ENCODE assay signal across 21 mouse cellular contexts in genomic region chr12:27363840-27364640, GRCm38 (mm10). TPM values are rescaled to one million over a fixed set of nuclear protein-coding genes. Genes with fewer than 3 reads are reported as not detected.
DNase-seq lines count a peak whose midpoint lies in the region; ATAC-seq and TF ChIP-seq lines count a peak whose summit lies in the region.
"Had no signal": no experiment of that assay in that cellular context is flagged by ENCODE, and none has a peak within 500 bp of the region (broad histone marks: within the 10 kb centered on the region; RNA-seq: fewer than 3 reads in every experiment).

No protein-coding gene starts in this region.

- H3K9ac ChIP-seq in hindbrain, embryonic 14.5 days = no peak overlapping the region
- no peak overlapping the region for H3K9ac ChIP-seq in neural tube, embryonic 13.5 days
- H3K9ac ChIP-seq: embryonic facial prominence, embryonic 13.5 days; heart, embryonic 13.5 days; limb, embryonic 13.5 days; liver, embryonic 15.5 days had no signal

- no peaks in the 10 kb centered on the region for H3K27me3 ChIP-seq in hindbrain, embryonic 14.5 days (ENCODE audit: control insufficient read depth, insufficient read depth, low read length)
- no peaks in the 10 kb centered on the region for H3K27me3 ChIP-seq in neural tube, embryonic 13.5 days
- H3K27me3 ChIP-seq in limb, embryonic 10.5 days (ENCODE audit: low read depth, poor library complexity, severe bottlenecking) = no peaks in the 10 kb centered on the region
- H3K27me3 ChIP-seq: embryonic facial prominence, embryonic 13.5 days; heart, embryonic 13.5 days; limb, embryonic 13.5 days; liver, embryonic 15.5 days; Patski had no signal

- H3K4me3 ChIP-seq in layer of hippocampus, adult 2 months = peak overlapping the region; percentile 13; the same call in 1 of the 2 replicates
- H3K4me3 ChIP-seq in hindbrain, embryonic 14.5 days (replicated peaks; ENCODE audit: low read length) = no peak overlapping the region
- peak overlapping the region; percentile 9; the same call in 1 of the 2 replicates for H3K4me3 ChIP-seq in neural tube, embryonic 13.5 days
- H3K4me3 ChIP-seq in limb, embryonic 10.5 days = no peak overlapping the region
- H3K4me3 ChIP-seq: embryonic facial prominence, embryonic 13.5 days; heart, embryonic 13.5 days; left cerebral cortex, adult 2 months; limb, embryonic 13.5 days; liver, embryonic 15.5 days had no signal

- no peaks in the 10 kb centered on the region for H3K36me3 ChIP-seq in hindbrain, embryonic 14.5 days (replicated peaks; ENCODE audit: control insufficient read depth, insufficient read depth)
- H3K36me3 ChIP-seq in neural tube, embryonic 13.5 days = no peaks in the 10 kb centered on the region
- H3K36me3 ChIP-seq in limb, embryonic 10.5 days = no peaks in the 10 kb centered on the region
- H3K36me3 ChIP-seq: embryonic facial prominence, embryonic 13.5 days; heart, embryonic 13.5 days; limb, embryonic 13.5 days; liver, embryonic 15.5 days had no signal

- WGBS in hindbrain, embryonic 14.5 days = 42% methylated on average over 16 of the region's 16 CpGs
- WGBS in neural tube, embryonic 13.5 days = 22% methylated on average over 16 of the region's 16 CpGs
- 92% methylated on average over 16 of the region's 16 CpGs for whole genome bisulfite sequencing in limb, embryonic 10.5 days

- DNase-seq in layer of hippocampus, adult 2 months (ENCODE audit: low spot score in 2 of 2) = peak in 1 of 2 experiments; percentile 14
- DNase-seq in layer of hippocampus, adult 9-10 months (ENCODE audit: low spot score) = no peak
- DNase-seq in brain, embryonic 18.5 days (ENCODE audit: low read depth, low spot score) = peak; percentile 28
- peak; percentile 52 for DNase-seq in hindbrain, embryonic 14.5 days (ENCODE audit: low spot score)
- DNase-seq in limb, embryonic 10.5 days (ENCODE audit: low spot score) = no peak
- no peak for DNase-seq in lung, postnatal 14 days
- DNase-seq in spleen, postnatal 4 days (ENCODE audit: low spot score in 2 of 2) = no peak
- DNase-seq: B cell, adult 2 months; cerebellum, adult 8-10 months; gastrocnemius, postnatal 36 days; heart, postnatal 4 days; kidney, adult 18-20 months; lung, postnatal 10 days; right cerebral cortex, postnatal 14 days had no signal

- TF ChIP-seq CTCF in layer of hippocampus, adult 2 months (conservative IDR thresholded peaks at IDR 0.05) = no peak

- ATAC-seq in hindbrain, embryonic 14.5 days (ENCODE audit: low FRiP score) = peak; percentile 64; the same call in 1 of the 2 replicates
- ATAC-seq in neural tube, embryonic 13.5 days (ENCODE audit: low read depth) = peak; percentile 93
- ATAC-seq: Patski had no signal

- H3K27ac ChIP-seq in layer of hippocampus, adult 2 months = no peak overlapping the region
- peak overlapping the region; percentile 57 for H3K27ac ChIP-seq in hindbrain, embryonic 14.5 days
- H3K27ac ChIP-seq in neural tube, embryonic 13.5 days (replicated peaks) = peak overlapping the region; percentile 83
- no peak overlapping the region for H3K27ac ChIP-seq in limb, embryonic 10.5 days
- H3K27ac ChIP-seq: embryonic facial prominence, embryonic 13.5 days; heart, embryonic 13.5 days; left cerebral cortex, adult 2 months; limb, embryonic 13.5 days; liver, embryonic 15.5 days had no signal

- H3K4me2 ChIP-seq in hindbrain, embryonic 14.5 days (replicated peaks) = peak overlapping the region; percentile 41
- H3K4me2 ChIP-seq in neural tube, embryonic 13.5 days = peak overlapping the region; percentile 44
- H3K4me2 ChIP-seq: embryonic facial prominence, embryonic 13.5 days; heart, embryonic 13.5 days; limb, embryonic 13.5 days; liver, embryonic 15.5 days had no signal

- peaks cover 4% of the 10 kb centered on the region; the same call in 1 of the 2 replicates for H3K4me1 ChIP-seq in hindbrain, embryonic 14.5 days (replicated peaks; ENCODE audit: control insufficient read depth, insufficient read depth, low read length)
- peaks cover 25% of the 10 kb centered on the region for H3K4me1 ChIP-seq in neural tube, embryonic 13.5 days (replicated peaks)
- peaks cover 10% of the 10 kb centered on the region for H3K4me1 ChIP-seq in limb, embryonic 10.5 days
- H3K4me1 ChIP-seq: embryonic facial prominence, embryonic 13.5 days; limb, embryonic 13.5 days; liver, embryonic 15.5 days had no signal

- no peaks in the 10 kb centered on the region for H3K9me3 ChIP-seq in hindbrain, embryonic 14.5 days (ENCODE audit: control insufficient read depth, low read length)
- H3K9me3 ChIP-seq in neural tube, embryonic 13.5 days = no peaks in the 10 kb centered on the region
- no peaks in the 10 kb centered on the region for H3K9me3 ChIP-seq in limb, embryonic 10.5 days (replicated peaks)
- H3K9me3 ChIP-seq: heart, embryonic 13.5 days; limb, embryonic 13.5 days; liver, embryonic 15.5 days had no signal

RNA-seq across cellular contexts. Expression of gene Sox11, which starts 21.7 kb away (rescaled TPM):
- total RNA-seq in layer of hippocampus, adult 2 months (2021) = 10 to 100 TPM; 17.6 to 17.9 TPM
- 336 and 376 TPM in 2 replicates for polyA plus RNA-seq in hindbrain, embryonic 14.5 days (2014; fragmentation: Nextera tagmentation; extraction: Ambion mirVana)
- polyA plus RNA-seq in neural tube, embryonic 13.5 days (2015; fragmentation: Nextera tagmentation; extraction: Ambion mirVana) = 512 and 534 TPM in 2 replicates
- polyA plus RNA-seq in limb, embryonic 10.5 days (2016; fragmentation: Nextera tagmentation; extraction: Ambion mirVana) = 201 and 255 TPM in 2 replicates

Comparison
In these comparisons a context has a peak if more than half of its experiments do, and no peak if none do; other contexts are left out.
1. DNase-seq: peak in brain, embryonic 18.5 days (single experiment) and hindbrain, embryonic 14.5 days (single experiment); none in layer of hippocampus, adult 9-10 months (single experiment), limb, embryonic 10.5 days (single experiment), lung, postnatal 14 days (single experiment) and spleen, postnatal 4 days (0 of 2).
2. H3K27ac ChIP-seq: peak in hindbrain, embryonic 14.5 days (single experiment) and neural tube, embryonic 13.5 days (single experiment); none in layer of hippocampus, adult 2 months (single experiment) and limb, embryonic 10.5 days (single experiment).
3. H3K4me3 ChIP-seq: peak in layer of hippocampus, adult 2 months (single experiment) and neural tube, embryonic 13.5 days (single experiment); none in hindbrain, embryonic 14.5 days (single experiment) and limb, embryonic 10.5 days (single experiment).